Mouse (Mus musculus): ENCODE measurements around the gene Trrap.
A peak's percentile ranks its signal among the peaks of the same experiment; 100 is the strongest.

Gene Trrap

GRCm38 (mm10) chr5:144786464-144786863 lies 18.9 kb downstream of the Trrap start:
- DNase-seq, result no peak

- DNase-seq, result no peak
Measured at GRCm38 (mm10) chr5:144793374-144793773, 25.8 kb downstream of the Trrap start.

- peak; percentile 31 for DNase-seq
Measured at GRCm38 (mm10) chr5:144794687-144795086, 27.2 kb downstream of the Trrap start.

- no peak for DNase-seq
Measured at GRCm38 (mm10) chr5:144797116-144797515, 29.6 kb downstream of the Trrap start.

GRCm38 (mm10) chr5:144803066-144803465 lies 35.5 kb downstream of the Trrap start:
- DNase-seq, result no peak

GRCm38 (mm10) chr5:144804181-144804580 lies 36.6 kb downstream of the Trrap start:
- DNase-seq, result no peak

- DNase-seq, result no peak
Measured at GRCm38 (mm10) chr5:144806931-144807330, 39.4 kb downstream of the Trrap start.

- no peak for DNase-seq
Measured at GRCm38 (mm10) chr5:144828365-144829102, 61.0 kb downstream of the Trrap start.

GRCm38 (mm10) chr5:144829631-144830030 lies 62.1 kb downstream of the Trrap start:
- DNase-seq, result no peak

GRCm38 (mm10) chr5:144831840-144832469 lies 64.4 kb downstream of the Trrap start:
- DNase-seq, result no peak

GRCm38 (mm10) chr5:144836100-144836499 lies 68.6 kb downstream of the Trrap start:
- peak; percentile 19 for DNase-seq

GRCm38 (mm10) chr5:144845352-144845751 lies 77.8 kb downstream of the Trrap start:
- DNase-seq, result no peak

- DNase-seq, result no peak
Measured at GRCm38 (mm10) chr5:144848735-144849134, 81.2 kb downstream of the Trrap start.

- DNase-seq, result no peak
Measured at GRCm38 (mm10) chr5:144849932-144850331, 82.4 kb downstream of the Trrap start.

- DNase-seq, result no peak
Measured at GRCm38 (mm10) chr5:144851820-144852219, 84.3 kb downstream of the Trrap start.

GRCm38 (mm10) chr5:144853931-144854330 lies 86.4 kb downstream of the Trrap start:
- no peak for DNase-seq

GRCm38 (mm10) chr5:144855936-144856335 lies 88.4 kb downstream of the Trrap start:
- DNase-seq, result no peak

GRCm38 (mm10) chr5:144858527-144858926 lies 91.0 kb downstream of the Trrap start:
- no peak for DNase-seq

- DNase-seq, result no peak
Measured at GRCm38 (mm10) chr5:144859284-144859683, 91.8 kb downstream of the Trrap start.

- no peak for DNase-seq
Measured at GRCm38 (mm10) chr5:144860913-144861312, 93.4 kb downstream of the Trrap start.

- no peak for DNase-seq
Measured at GRCm38 (mm10) chr5:144866923-144867322, 99.4 kb downstream of the Trrap start.

GRCm38 (mm10) chr5:144869466-144869865 lies 101.9 kb downstream of the Trrap start:
- no peak for DNase-seq

GRCm38 (mm10) chr5:144870782-144871181 lies 103.2 kb downstream of the Trrap start:
- DNase-seq, result no peak

GRCm38 (mm10) chr5:144871775-144872174 lies 104.2 kb downstream of the Trrap start:
- no peak for DNase-seq

GRCm38 (mm10) chr5:144872326-144872725 lies 104.8 kb downstream of the Trrap start:
- peak; percentile 13 for DNase-seq

Data from embryo, embryonic 11 days (tissue).